Mouse (Mus musculus) heart, embryonic 13.5 days (tissue): ENCODE results near the gene Slc35f5. TPM values are rescaled to one million over a fixed set of nuclear protein-coding genes. Genes with fewer than 3 reads are reported as not detected.

Source experiments
- ATAC-seq: fragments of 200-750 bp; cut with Nextera tagmentation; 2 replicates; pipeline ENCODE4 v1.8.0; 2017; ENCODE audit warnings: moderate TSS enrichment; ENCODE audit not compliant: insufficient number of reproducible peaks, low FRiP score, low TSS enrichment; ENCODE audit errors: extremely low read depth
- H3K27ac ChIP-seq: fragments of 300-500 bp; sonication (generic); replicated peaks from 2 replicates; pipeline ENCODE4 v1.5.1; 2015; ENCODE audit warnings: moderate library complexity, mild to moderate bottlenecking, inconsistent platforms
- H3K27me3 ChIP-seq: fragments of 300-500 bp; sonication (generic); replicated peaks from 2 replicates; pipeline ENCODE4 v1.6.1; 2015; ENCODE audit warnings: mild to moderate bottlenecking, inconsistent platforms
- H3K36me3 ChIP-seq: fragments of 300-500 bp; sonication (generic); 2 replicates; pipeline ENCODE4 v1.6.1; 2015; ENCODE audit warnings: mild to moderate bottlenecking, inconsistent platforms
- H3K4me1 ChIP-seq: fragments of 300-500 bp; sonication (generic); 2 replicates; pipeline ENCODE4 v1.6.1; 2015; ENCODE audit warnings: inconsistent platforms
- H3K4me2 ChIP-seq: fragments of 300-500 bp; sonication (generic); 2 replicates; pipeline ENCODE4 v1.6.1; 2015; ENCODE audit warnings: inconsistent platforms, mild to moderate bottlenecking, moderate library complexity
- H3K4me3 ChIP-seq: fragments of 300-500 bp; sonication (generic); 2 replicates; pipeline ENCODE4 v1.5.1; 2015; ENCODE audit warnings: moderate library complexity, mild to moderate bottlenecking, inconsistent platforms
- H3K9ac ChIP-seq: fragments of 300-500 bp; sonication (generic); 2 replicates; pipeline ENCODE4 v1.6.1; 2015; ENCODE audit warnings: inconsistent platforms, mild to moderate bottlenecking, moderate library complexity
- H3K9me3 ChIP-seq: fragments of 300-500 bp; sonication (generic); 2 replicates; pipeline ENCODE4 v1.6.1; 2016; ENCODE audit warnings: inconsistent platforms
- WGBS: fragments of 180-500 bp; shearing (Covaris S2); methylation state at CpG from one replicate; pipeline ENCODE4 v1.1.7; 2015; ENCODE audit warnings: mixed read lengths; 5-methylcytosine and 5-hydroxymethylcytosine counted together
- polyA plus RNA-seq: library from polyadenylated mRNA; unstranded; fragments of >200 nt; fragmentation: Nextera tagmentation; extraction: Ambion mirVana; gene quantifications from 2 replicates; pipeline ENCODE4 v1.2.1, GENCODE M21; 2015

Gene Slc35f5
- polyA plus RNA-seq, 1 experiment from 2014 or later, result 53.8 TPM

GRCm38 (mm10) chr1:125539312-125539711 is 21.1 kb upstream of the Slc35f5 start:
- H3K9me3 ChIP-seq, result no peaks in the 10 kb centered on the region
- no peak overlapping the region for H3K9ac ChIP-seq
- no peak overlapping the region for H3K27ac ChIP-seq
- no peak overlapping the region for H3K4me3 ChIP-seq
- H3K36me3 ChIP-seq, result no peaks in the 10 kb centered on the region
- H3K27me3 ChIP-seq, result no peaks in the 10 kb centered on the region
- peaks cover 23% of the 10 kb centered on the region for H3K4me1 ChIP-seq
- H3K4me2 ChIP-seq, result no peak overlapping the region
- no peak for ATAC-seq
- 62% methylated on average over 2 of the region's 2 CpGs for WGBS

- WGBS, result 47% methylated on average over 7 of the region's 7 CpGs
- H3K4me3 ChIP-seq, result no peak overlapping the region
- H3K27me3 ChIP-seq, result no peaks in the 10 kb centered on the region
- peaks cover 20% of the 10 kb centered on the region for H3K4me1 ChIP-seq
- peak overlapping the region; percentile 86 for H3K27ac ChIP-seq
- no peak for ATAC-seq
- no peaks in the 10 kb centered on the region for H3K9me3 ChIP-seq
- no peaks in the 10 kb centered on the region for H3K36me3 ChIP-seq
- H3K4me2 ChIP-seq, result peak overlapping the region; percentile 1; the same call in 1 of the 2 replicates
- 0 out of 2 replicates have a peak overlapping the region, but pooled peaks have one; percentile 7 for H3K9ac ChIP-seq
Observed at GRCm38 (mm10) chr1:125542008-125542999, 18.1 kb upstream of the Slc35f5 start.

GRCm38 (mm10) chr1:125549872-125550271 is 10.5 kb upstream of the Slc35f5 start:
- Histone ChIP-seq H3K36me3 (no peaks in the 10 kb centered on the region), H3K27me3 (no peaks in the 10 kb centered on the region), H3K4me3 (no peak overlapping the region), H3K9ac (no peak overlapping the region), H3K27ac (no peak overlapping the region), H3K4me1 (no peaks in the 10 kb centered on the region), H3K9me3 (no peaks in the 10 kb centered on the region), H3K4me2 (no peak overlapping the region)
- no peak for ATAC-seq
- 38% methylated on average over 1 of the region's 1 CpGs for WGBS

GRCm38 (mm10) chr1:125550359-125550758 is 10.0 kb upstream of the Slc35f5 start:
- no peak for ATAC-seq
- 59% methylated on average over 1 of the region's 1 CpGs for WGBS

GRCm38 (mm10) chr1:125551564-125551963 is 8.8 kb upstream of the Slc35f5 start:
- no peaks in the 10 kb centered on the region for H3K27me3 ChIP-seq
- no peak overlapping the region for H3K4me2 ChIP-seq
- no peaks in the 10 kb centered on the region for H3K36me3 ChIP-seq
- ATAC-seq, result no peak
- no peaks in the 10 kb centered on the region for H3K4me1 ChIP-seq
- no peak overlapping the region for H3K27ac ChIP-seq
- WGBS, result 73% methylated on average over 2 of the region's 2 CpGs
- no peak overlapping the region for H3K9ac ChIP-seq
- no peak overlapping the region for H3K4me3 ChIP-seq
- no peaks in the 10 kb centered on the region for H3K9me3 ChIP-seq

More at GRCm38 (mm10) chr1:125550359-125550758, 10.0 kb upstream of the Slc35f5 start:
- no peaks in the 10 kb centered on the region for H3K27me3 ChIP-seq
- no peak overlapping the region for H3K27ac ChIP-seq
- H3K36me3 ChIP-seq, result no peaks in the 10 kb centered on the region
- no peaks in the 10 kb centered on the region for H3K4me1 ChIP-seq
- no peak overlapping the region for H3K4me3 ChIP-seq
- H3K9me3 ChIP-seq, result no peaks in the 10 kb centered on the region
- H3K9ac ChIP-seq, result no peak overlapping the region
- H3K4me2 ChIP-seq, result no peak overlapping the region

- peak overlapping the region; percentile 92; the same call in 1 of the 2 replicates for H3K4me3 ChIP-seq
- peak overlapping the region; percentile 82 for H3K4me2 ChIP-seq
- H3K36me3 ChIP-seq, result peaks cover 10% of the 10 kb centered on the region
- H3K9ac ChIP-seq, result 0 out of 2 replicates have a peak overlapping the region, but pooled peaks have one; percentile 30
- no peak for ATAC-seq
- 0 out of 2 replicates have a peak, but pooled peaks cover 3% of the 10 kb centered on the region for H3K27me3 ChIP-seq
- peak overlapping the region; percentile 96 for H3K27ac ChIP-seq
- H3K9me3 ChIP-seq, result no peaks in the 10 kb centered on the region
- H3K4me1 ChIP-seq, result peaks cover 25% of the 10 kb centered on the region
- WGBS, result 66% methylated on average over 3 of the region's 3 CpGs
Observed at GRCm38 (mm10) chr1:125559261-125559660, 1.1 kb upstream of the Slc35f5 start.

GRCm38 (mm10) chr1:125559721-125560120 is 674 bp upstream of the Slc35f5 start:
- Histone ChIP-seq H3K4me2 (peak overlapping the region; percentile 82), H3K4me3 (peak overlapping the region; percentile 92), H3K9me3 (no peaks in the 10 kb centered on the region), H3K9ac (peak overlapping the region; percentile 98), H3K27ac (peak overlapping the region; percentile 96), H3K4me1 (peaks cover 25% of the 10 kb centered on the region), H3K27me3 (0 out of 2 replicates have a peak, but pooled peaks cover 3% of the 10 kb centered on the region), H3K36me3 (peaks cover 14% of the 10 kb centered on the region)
- 14% methylated on average over 2 of the region's 2 CpGs for WGBS
- no peak for ATAC-seq

GRCm38 (mm10) chr1:125561206-125561605 is 811 bp downstream of the Slc35f5 start:
- Histone ChIP-seq H3K27ac (peak overlapping the region; percentile 96), H3K9me3 (no peaks in the 10 kb centered on the region), H3K27me3 (0 out of 2 replicates have a peak, but pooled peaks cover 3% of the 10 kb centered on the region), H3K36me3 (peaks cover 29% of the 10 kb centered on the region), H3K9ac (peak overlapping the region; percentile 98), H3K4me2 (peak overlapping the region; percentile 82), H3K4me1 (peaks cover 25% of the 10 kb centered on the region), H3K4me3 (peak overlapping the region; percentile 92)
- peak; percentile 2; the same call in 1 of the 2 replicates for ATAC-seq
- under 1% methylated on average over 29 of the region's 29 CpGs for WGBS

GRCm38 (mm10) chr1:125561841-125562240 is 1.4 kb downstream of the Slc35f5 start:
- H3K36me3 ChIP-seq, result peaks cover 35% of the 10 kb centered on the region
- no peak for ATAC-seq
- peak overlapping the region; percentile 96 for H3K27ac ChIP-seq
- no peaks in the 10 kb centered on the region for H3K9me3 ChIP-seq
- 0 out of 2 replicates have a peak, but pooled peaks cover 3% of the 10 kb centered on the region for H3K27me3 ChIP-seq
- H3K4me3 ChIP-seq, result peak overlapping the region; percentile 92
- H3K4me2 ChIP-seq, result peak overlapping the region; percentile 82
- H3K4me1 ChIP-seq, result peaks cover 25% of the 10 kb centered on the region
- H3K9ac ChIP-seq, result peak overlapping the region; percentile 98
- WGBS, result 57% methylated on average over 4 of the region's 4 CpGs

GRCm38 (mm10) chr1:125568126-125568525 is 7.7 kb downstream of the Slc35f5 start:
- Histone ChIP-seq H3K4me1 (no peaks in the 10 kb centered on the region), H3K9ac (no peak overlapping the region), H3K4me3 (no peak overlapping the region), H3K36me3 (peaks cover 89% of the 10 kb centered on the region), H3K9me3 (no peaks in the 10 kb centered on the region), H3K4me2 (no peak overlapping the region), H3K27me3 (no peaks in the 10 kb centered on the region), H3K27ac (no peak overlapping the region)
- 82% methylated on average over 4 of the region's 4 CpGs for WGBS
- no peak for ATAC-seq

GRCm38 (mm10) chr1:125574219-125574618 is 13.8 kb downstream of the Slc35f5 start:
- Histone ChIP-seq H3K27ac (peak overlapping the region; percentile 99), H3K4me1 (peaks cover 24% of the 10 kb centered on the region), H3K4me2 (no peak overlapping the region), H3K9me3 (no peaks in the 10 kb centered on the region), H3K27me3 (no peaks in the 10 kb centered on the region), H3K4me3 (no peak overlapping the region), H3K9ac (no peak overlapping the region), H3K36me3 (peaks cover 90% of the 10 kb centered on the region)
- 74% methylated on average over 2 of the region's 2 CpGs for WGBS
- ATAC-seq, result no peak
